Mouse (Mus musculus) layer of hippocampus, adult 9-10 months (tissue): Measurements from ENCODE around the gene Setd4.

Source experiments
- DNase-seq: peaks from one replicate; pipeline ENCODE4 v3.0.0; 2022; ENCODE audit warnings: low spot score

The Setd4 gene

GRCm38 (mm10) chr16:93591450-93592430, 12.1 kb downstream of the Setd4 start:
- no peak for DNase-seq

- DNase-seq = no peak
Observed at GRCm38 (mm10) chr16:93590915-93591314, 12.9 kb downstream of the Setd4 start.

- DNase-seq = no peak
Observed at GRCm38 (mm10) chr16:93588281-93588680, 15.6 kb downstream of the Setd4 start.

- DNase-seq = no peak
Observed at GRCm38 (mm10) chr16:93586382-93586781, 17.5 kb downstream of the Setd4 start.

GRCm38 (mm10) chr16:93585703-93586205, 18.1 kb downstream of the Setd4 start:
- DNase-seq = no peak

GRCm38 (mm10) chr16:93584976-93585702, 18.7 kb downstream of the Setd4 start:
- no peak for DNase-seq

- no peak for DNase-seq
Observed at GRCm38 (mm10) chr16:93581125-93581524, 22.7 kb downstream of the Setd4 start.

GRCm38 (mm10) chr16:93578346-93579005, 25.4 kb downstream of the Setd4 start:
- no peak for DNase-seq

- peak; percentile 81 for DNase-seq
Observed at GRCm38 (mm10) chr16:93576412-93577082, 27.3 kb downstream of the Setd4 start.

- DNase-seq = no peak
Observed at GRCm38 (mm10) chr16:93575574-93575973, 28.3 kb downstream of the Setd4 start.

- DNase-seq = no peak
Observed at GRCm38 (mm10) chr16:93574521-93575191, 29.2 kb downstream of the Setd4 start.

GRCm38 (mm10) chr16:93573434-93573833, 30.4 kb downstream of the Setd4 start:
- no peak for DNase-seq

GRCm38 (mm10) chr16:93572383-93572782, 31.5 kb downstream of the Setd4 start:
- DNase-seq = no peak

GRCm38 (mm10) chr16:93558499-93558898, 45.4 kb downstream of the Setd4 start:
- no peak for DNase-seq

- DNase-seq = no peak
Observed at GRCm38 (mm10) chr16:93557646-93558045, 46.2 kb downstream of the Setd4 start.

- DNase-seq = no peak
Observed at GRCm38 (mm10) chr16:93552686-93553513, 51.0 kb downstream of the Setd4 start.

- DNase-seq = no peak
Observed at GRCm38 (mm10) chr16:93549287-93549686, 54.6 kb downstream of the Setd4 start.

GRCm38 (mm10) chr16:93548045-93548444, 55.8 kb downstream of the Setd4 start:
- DNase-seq = no peak

GRCm38 (mm10) chr16:93547122-93547521, 56.7 kb downstream of the Setd4 start:
- DNase-seq = no peak

GRCm38 (mm10) chr16:93546354-93546965, 57.4 kb downstream of the Setd4 start:
- no peak for DNase-seq
